Mouse (Mus musculus) E14TG2a.4 (cell line): ENCODE results near the gene Gm27179.
"Not testable (repeated sequence)": the region's sequence is repeated elsewhere in the genome, so short reads cannot be mapped to it uniquely, and the experiment has no call there.

Experiments
- H3K27me3 ChIP-seq: 2 replicates; pipeline ENCODE4 v1.6.1; 2014; ENCODE audit warnings: low read length, control low read depth; ENCODE audit not compliant: insufficient read depth
- H3K36me3 ChIP-seq: 2 replicates; pipeline ENCODE4 v1.6.1; 2014; ENCODE audit warnings: low read length, control low read depth; ENCODE audit not compliant: insufficient read depth
- H3K4me1 ChIP-seq: replicated peaks from 2 replicates; pipeline ENCODE4 v1.6.1; 2014; ENCODE audit warnings: low read depth, low read length, control low read depth
- H3K4me3 ChIP-seq: replicated peaks from 2 replicates; pipeline ENCODE4 v1.5.1; 2014; ENCODE audit warnings: mild to moderate bottlenecking, low read length
- H3K9me3 ChIP-seq: 2 replicates; pipeline ENCODE4 v1.6.1; 2014; ENCODE audit warnings: low read length, control low read depth

The Gm27179 gene

DNA sequence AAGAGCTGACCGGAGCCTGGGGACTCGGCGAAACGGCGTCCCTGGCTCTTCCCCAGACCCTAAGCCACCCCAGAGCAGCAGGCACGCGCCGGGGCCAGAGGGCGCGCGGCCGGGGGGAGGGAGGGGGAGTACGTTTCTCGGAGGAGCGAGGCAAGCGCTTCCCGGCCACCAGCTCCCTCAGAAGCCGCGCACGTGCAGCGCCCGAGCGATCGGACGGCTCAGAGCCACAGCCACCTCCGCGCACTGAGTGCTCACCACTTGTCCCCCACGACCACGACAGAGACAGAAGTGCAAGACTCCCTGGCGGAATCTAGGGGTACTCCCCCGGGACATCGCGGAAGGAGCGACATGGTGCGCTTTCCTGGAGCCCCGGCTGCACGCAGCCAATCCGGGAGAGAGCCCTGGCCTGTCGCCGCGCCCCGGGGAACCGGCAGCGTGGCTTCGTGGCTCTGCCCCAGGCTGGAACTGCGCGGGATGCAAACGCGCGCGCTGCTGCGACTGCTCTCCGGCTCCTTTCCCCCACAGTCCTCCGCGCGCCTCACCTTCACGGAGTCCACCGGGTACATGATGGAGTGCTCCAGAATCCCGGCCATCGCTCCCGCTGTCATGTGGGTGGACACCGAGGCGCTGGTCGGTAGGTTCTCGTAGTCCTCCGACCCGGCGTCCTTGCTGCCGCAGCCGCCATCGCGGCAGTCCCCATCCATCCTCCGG is 9.8 kb downstream of the Gm27179 start:
- not testable (repeated sequence) for H3K4me1 ChIP-seq, H3K36me3 ChIP-seq, H3K4me3 ChIP-seq, H3K9me3 ChIP-seq, H3K27me3 ChIP-seq

DNA sequence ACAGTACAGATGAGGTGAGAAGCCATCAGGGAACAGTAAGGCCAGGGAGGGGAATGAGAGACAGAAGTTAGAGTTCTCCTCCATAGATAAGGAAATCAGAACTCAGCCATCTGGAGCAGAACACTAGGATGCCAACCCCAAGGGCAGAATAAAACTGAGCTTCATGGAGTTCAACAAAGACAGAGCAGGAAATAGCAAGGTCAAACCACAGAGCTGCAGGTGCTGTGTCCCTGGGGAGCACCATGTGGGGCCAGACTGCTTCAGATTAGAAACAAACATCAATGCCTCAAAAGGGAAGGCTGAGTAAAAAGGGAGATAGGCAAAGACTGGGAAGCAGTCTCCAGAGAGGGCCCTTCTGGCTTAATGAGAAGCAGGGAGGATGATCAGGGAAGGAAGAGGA is 16.1 kb downstream of the Gm27179 start:
- not testable (repeated sequence) for H3K4me3 ChIP-seq, H3K27me3 ChIP-seq, H3K4me1 ChIP-seq, H3K36me3 ChIP-seq, H3K9me3 ChIP-seq

DNA sequence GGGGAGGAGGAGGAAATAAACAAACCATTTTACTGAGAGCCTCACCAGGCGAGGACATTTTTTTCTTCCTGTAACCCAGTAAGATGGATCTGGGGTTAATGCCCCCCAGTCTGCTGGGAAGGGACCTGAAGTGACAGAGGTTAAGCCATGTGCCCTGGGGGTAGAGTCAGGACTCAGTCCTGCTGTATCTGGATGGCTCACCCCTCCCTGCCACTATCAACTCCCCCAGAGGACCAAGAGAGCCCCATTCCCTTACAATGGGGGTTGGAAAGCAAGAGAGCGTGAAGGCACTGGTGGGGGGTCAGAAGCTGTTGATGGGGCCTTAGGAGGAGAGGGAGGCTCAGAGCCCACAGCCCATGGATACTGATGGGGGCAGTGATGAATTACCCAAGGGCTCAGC is 17.4 kb downstream of the Gm27179 start:
- not testable (repeated sequence) for H3K36me3 ChIP-seq, H3K9me3 ChIP-seq, H3K4me1 ChIP-seq, H3K4me3 ChIP-seq, H3K27me3 ChIP-seq

DNA sequence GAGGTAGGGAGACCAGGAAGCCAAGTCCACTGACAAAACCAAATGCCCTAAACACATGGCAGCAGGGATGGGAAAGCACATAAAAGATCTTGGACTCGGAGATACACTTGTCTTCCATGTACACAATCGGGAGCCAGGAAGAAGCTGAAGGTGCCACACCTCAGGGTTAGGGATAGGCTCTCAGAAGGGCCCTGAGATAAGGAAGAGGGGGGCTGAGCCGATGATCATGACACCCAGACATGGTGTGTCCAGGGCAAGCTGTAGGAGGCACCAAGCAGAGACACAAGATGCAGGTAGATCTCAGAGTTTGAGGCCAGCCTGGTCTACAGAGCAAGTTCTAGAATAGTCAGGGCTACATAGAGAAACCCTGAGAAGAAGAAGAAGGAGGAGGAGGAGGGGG is 17.8 kb downstream of the Gm27179 start:
- not testable (repeated sequence) for H3K27me3 ChIP-seq, H3K36me3 ChIP-seq, H3K4me3 ChIP-seq, H3K9me3 ChIP-seq, H3K4me1 ChIP-seq

DNA sequence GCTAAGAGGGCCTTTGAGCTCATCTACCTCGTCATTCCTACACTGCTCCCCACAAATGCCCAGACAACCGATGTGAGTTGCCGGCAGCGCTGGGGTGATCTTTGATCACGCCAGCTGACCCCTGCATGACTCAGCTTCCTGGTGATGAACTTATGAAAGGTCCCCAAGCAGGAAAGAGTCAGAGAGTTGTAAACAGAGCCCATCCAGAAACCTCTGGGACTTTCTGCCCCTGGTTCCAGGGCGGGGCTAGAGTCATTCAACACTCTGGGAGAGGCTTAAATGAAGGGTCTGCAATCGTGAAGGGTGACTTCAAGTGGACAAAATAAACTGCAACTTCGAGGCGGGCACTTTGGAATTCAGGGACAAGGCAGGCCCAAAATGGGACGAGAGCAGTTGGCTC is 24.3 kb downstream of the Gm27179 start:
- not testable (repeated sequence) for H3K36me3 ChIP-seq, H3K4me1 ChIP-seq, H3K4me3 ChIP-seq, H3K27me3 ChIP-seq, H3K9me3 ChIP-seq

DNA sequence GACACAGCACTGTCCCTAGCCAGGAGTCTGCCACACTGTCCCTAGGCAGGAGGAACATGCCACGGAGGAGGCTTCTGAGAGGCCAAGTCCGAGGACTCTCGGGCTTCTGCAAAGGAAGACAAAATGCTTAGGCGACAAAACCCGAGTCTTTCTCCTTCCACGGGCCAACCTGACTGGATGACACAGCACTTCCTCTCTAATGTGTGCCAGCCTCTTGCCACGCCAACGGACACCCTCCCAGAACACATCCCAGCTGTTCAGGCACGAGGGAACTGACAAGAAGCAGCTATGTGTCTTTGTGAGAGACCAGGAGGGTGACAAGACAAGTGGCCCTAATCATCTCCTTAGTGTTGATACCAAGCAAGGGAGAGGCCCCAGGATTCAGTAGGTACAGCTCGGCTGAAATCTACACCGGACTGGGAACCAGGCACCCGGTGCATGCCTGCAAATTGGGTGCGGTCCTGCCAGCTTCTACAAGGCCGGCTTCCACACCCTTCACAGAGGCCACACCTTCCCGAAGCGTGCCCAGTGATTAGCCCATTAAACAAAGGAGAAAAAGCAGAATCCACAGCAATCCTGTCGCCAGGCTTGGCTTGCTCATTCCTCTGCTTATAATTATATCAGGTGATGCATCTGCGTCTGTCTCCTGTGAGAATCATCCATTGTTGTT is 26.7 kb downstream of the Gm27179 start:
- not testable (repeated sequence) for H3K36me3 ChIP-seq, H3K4me3 ChIP-seq, H3K27me3 ChIP-seq, H3K9me3 ChIP-seq, H3K4me1 ChIP-seq

DNA sequence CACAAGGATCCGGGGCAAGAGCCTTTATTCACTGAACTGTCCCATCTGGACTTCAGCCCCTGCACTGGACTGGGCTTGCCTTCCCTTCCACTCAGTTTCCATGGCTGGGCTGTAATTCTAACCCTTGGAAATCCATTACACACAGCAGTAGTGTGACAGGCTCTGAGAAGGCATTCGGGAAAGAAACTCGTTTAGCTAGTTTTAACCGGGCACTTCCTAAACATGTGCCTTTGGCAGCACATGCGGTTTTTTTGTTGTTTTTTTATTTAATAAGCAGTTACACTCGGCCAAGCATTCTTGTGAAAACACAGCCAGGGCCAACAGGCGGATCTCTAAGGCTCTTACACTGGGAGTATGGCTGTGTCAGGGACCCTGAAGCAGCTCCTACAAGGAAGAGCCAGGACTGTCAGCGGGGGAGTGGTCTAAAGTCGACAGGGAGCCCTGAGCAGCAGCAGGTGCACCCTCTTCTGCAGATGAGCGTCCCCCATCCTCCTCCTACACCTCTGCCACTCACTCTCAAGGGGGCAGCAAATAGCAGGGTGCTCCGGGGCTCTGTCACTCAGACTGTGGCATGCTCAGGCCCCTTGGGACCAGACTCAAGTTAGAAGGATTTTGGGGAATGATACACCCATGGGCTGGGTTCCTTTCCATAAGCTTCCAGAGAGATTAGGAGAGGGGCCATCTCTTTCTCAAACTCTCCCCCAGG is 38.3 kb downstream of the Gm27179 start:
- H3K9me3 ChIP-seq, H3K4me3 ChIP-seq, H3K36me3 ChIP-seq, H3K4me1 ChIP-seq, H3K27me3 ChIP-seq: not testable (repeated sequence)

DNA sequence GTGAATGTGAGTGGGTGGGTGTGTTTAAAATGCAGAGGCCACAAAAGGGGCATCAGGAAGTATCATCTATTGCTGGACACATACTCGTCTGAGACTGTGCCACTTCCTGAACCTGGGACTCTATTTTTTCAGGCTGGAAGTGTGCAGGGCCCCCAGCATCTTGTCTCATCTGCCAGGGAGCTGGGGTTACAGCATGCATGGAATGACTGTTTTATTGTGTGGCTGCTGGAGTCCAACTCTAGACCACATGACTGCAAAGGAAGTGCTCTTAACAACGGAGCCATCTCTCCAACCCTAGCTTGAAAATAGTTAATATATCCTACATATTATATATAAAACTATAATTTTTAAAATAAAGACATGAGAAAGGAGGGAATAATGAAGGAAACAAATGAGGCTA is 39.0 kb downstream of the Gm27179 start:
- not testable (repeated sequence) for H3K9me3 ChIP-seq

DNA sequence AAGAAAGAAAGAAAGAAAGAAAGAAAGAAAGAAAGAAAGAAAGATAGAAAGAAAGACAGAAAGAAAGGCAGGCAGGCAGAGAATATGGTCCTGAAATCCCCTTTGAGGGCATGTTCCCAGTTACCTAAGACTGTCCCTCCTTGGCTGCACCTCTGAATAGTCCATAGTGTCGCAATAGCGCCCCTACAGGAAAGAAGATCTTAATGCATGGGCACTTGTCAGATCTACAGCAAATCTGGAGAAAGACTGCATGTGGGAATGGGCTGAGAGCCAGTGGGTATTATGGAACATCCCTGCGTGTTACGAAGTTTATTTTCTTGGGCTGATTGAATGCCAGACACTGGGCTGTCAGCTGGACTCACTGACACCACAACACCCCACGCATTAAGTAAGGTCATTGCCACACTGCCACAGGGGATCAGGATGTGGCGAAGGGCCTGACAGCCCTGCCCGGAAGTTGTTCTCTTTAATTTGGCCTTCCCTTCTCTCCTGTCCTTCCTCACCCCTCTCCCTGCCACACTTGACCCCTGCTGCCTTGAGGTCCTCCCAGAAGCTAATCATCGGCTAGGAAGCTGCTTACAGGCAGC is 42.1 kb downstream of the Gm27179 start:
- H3K9me3 ChIP-seq, H3K36me3 ChIP-seq, H3K27me3 ChIP-seq, H3K4me1 ChIP-seq, H3K4me3 ChIP-seq: not testable (repeated sequence)

More for the DNA sequence above, 39.0 kb downstream of the Gm27179 start:
- not testable (repeated sequence) for H3K27me3 ChIP-seq, H3K4me1 ChIP-seq, H3K4me3 ChIP-seq, H3K36me3 ChIP-seq

DNA sequence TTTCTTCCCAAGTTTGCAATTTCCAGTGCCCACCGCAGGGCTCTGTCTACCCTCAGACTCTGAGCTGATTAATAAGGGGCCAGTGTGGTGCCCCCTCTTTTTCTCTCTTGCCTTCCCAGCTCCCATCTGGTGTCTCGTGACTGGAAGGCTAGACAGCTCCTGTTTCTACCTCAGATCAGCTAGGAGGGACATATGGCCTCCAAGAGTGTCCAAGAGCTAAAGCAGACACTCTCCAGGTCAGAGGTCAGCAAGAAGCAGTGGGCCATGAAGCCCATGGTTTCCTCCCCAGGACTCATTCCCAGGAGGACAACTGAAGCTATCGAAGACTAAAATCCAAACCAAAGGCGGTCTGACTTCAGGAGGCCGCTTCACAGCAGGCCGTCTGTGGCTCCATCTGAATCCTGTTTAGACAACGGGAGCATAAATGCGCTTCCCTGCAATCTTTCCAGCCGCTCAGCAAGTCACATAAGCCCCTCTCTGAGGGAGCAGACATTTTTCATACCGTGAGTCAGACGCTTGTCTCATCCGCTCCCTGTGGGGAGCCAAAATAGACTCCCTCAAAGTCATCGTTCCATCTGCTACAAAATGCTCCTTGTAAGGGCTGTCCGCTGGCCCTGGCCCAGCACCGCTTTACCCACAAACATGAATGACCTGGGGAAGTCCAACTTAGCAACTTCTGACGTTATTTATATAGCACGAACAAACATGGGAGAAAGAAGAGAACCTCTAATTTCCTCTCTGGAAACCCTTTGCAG is 44.6 kb downstream of the Gm27179 start:
- not testable (repeated sequence) for H3K4me1 ChIP-seq, H3K36me3 ChIP-seq, H3K9me3 ChIP-seq, H3K4me3 ChIP-seq, H3K27me3 ChIP-seq

DNA sequence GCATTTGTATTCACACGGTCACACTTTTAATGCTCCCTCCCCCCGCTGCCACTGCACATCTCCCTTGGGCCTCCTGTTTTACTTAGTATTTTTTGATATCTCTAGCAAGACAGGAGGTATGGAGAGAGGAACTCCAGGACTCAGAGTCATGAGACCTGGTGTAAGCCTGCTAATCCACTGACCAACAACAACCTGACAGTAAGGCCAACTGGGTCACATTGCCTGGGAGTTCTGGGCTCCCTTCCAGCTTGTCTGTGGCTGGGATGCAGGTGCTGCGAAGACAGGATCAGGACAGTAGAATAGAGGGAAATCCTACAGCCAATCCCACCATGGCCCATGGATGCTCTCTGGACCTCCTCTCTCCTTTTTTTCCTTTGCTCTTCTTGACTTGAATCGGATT is 47.9 kb downstream of the Gm27179 start:
- not testable (repeated sequence) for H3K27me3 ChIP-seq, H3K4me1 ChIP-seq, H3K4me3 ChIP-seq, H3K9me3 ChIP-seq, H3K36me3 ChIP-seq
